ENCODE assay signal across 25 mouse cellular contexts in the genomic region with DNA sequence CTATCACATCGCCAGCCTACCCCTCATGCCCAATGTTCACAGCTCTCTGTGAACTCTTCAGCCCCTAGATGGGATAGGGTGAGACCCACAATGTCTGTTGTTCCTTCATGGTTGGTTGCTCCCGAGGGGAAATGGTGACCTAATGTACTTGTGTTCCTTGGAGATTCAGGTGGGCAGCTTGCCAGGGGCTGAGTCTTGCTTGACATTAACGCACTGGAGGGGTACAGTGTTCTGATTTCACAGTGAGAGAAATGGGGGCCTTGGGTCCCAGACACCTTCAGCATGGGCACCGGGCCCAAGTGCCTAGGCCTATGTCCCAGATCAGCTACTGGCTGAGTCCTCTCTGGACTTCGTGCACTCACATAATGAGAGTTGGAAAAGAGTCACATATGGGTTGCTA. TPM values are rescaled to one million over a fixed set of nuclear protein-coding genes. Genes with fewer than 3 reads are reported as not detected.
DNase-seq lines count a peak whose midpoint lies in the region; ATAC-seq and TF ChIP-seq lines count a peak whose summit lies in the region.
"Had no signal": no experiment of that assay in that cellular context is flagged by ENCODE, and none has a peak within 500 bp of the region (broad histone marks: within the 10 kb centered on the region; RNA-seq: fewer than 3 reads in every experiment).

No protein-coding gene starts in this region.

- no peaks in the 10 kb centered on the region for H3K9me3 ChIP-seq in kidney, embryonic 14.5 days (ENCODE audit: control insufficient read depth, low read length)
- H3K9me3 ChIP-seq: embryonic facial prominence, embryonic 15.5 days; forebrain, embryonic 10.5 days; intestine, embryonic 15.5 days; limb, embryonic 15.5 days; neural tube, embryonic 13.5 days had no signal

- TF ChIP-seq CTCF in kidney, adult 2 months (conservative IDR thresholded peaks at IDR 0.05; ENCODE audit: insufficient read depth, insufficient read length, low read depth, low read length): no peak

- H3K9ac ChIP-seq in kidney, embryonic 14.5 days (ENCODE audit: low read depth, low read length): no peak overlapping the region
- H3K9ac ChIP-seq: embryonic facial prominence, embryonic 15.5 days; hindbrain, embryonic 14.5 days; intestine, embryonic 15.5 days; limb, embryonic 15.5 days; lung, embryonic 14.5 days; neural tube, embryonic 13.5 days had no signal

- H3K27me3 ChIP-seq in kidney, adult 2 months (replicated peaks; ENCODE audit: control insufficient read depth, insufficient read depth, low read length): no peaks in the 10 kb centered on the region
- no peaks in the 10 kb centered on the region for H3K27me3 ChIP-seq in kidney, embryonic 14.5 days (ENCODE audit: control insufficient read depth, insufficient read depth, low read length)
- H3K27me3 ChIP-seq: embryonic facial prominence, embryonic 15.5 days; intestine, embryonic 15.5 days; limb, embryonic 15.5 days; neural tube, embryonic 13.5 days had no signal

- no peak for TF ChIP-seq POLR2A in kidney, adult 2 months (IDR thresholded peaks at IDR 0.05; ENCODE audit: low read depth, low read length)

- DNase-seq in adrenal gland, postnatal 14 days: peak; percentile 53
- DNase-seq in adrenal gland, postnatal 4 days (ENCODE audit: low spot score in 2 of 2): no peak
- peak; percentile 63 for DNase-seq in kidney, adult 2 months
- DNase-seq in ovary, postnatal 14 days (ENCODE audit: low spot score): peak; percentile 12
- DNase-seq in ovary, adult 18-20 months (ENCODE audit: low spot score): no peak
- DNase-seq in testis, postnatal 10 days (ENCODE audit: low spot score): peak; percentile 64
- DNase-seq in layer of hippocampus, adult 11-12 months (ENCODE audit: low spot score): no peak
- DNase-seq: embryo, embryonic 11 days; gastrocnemius, postnatal 25 days; lung, embryonic 14.5 days had no signal

- H3K4me1 ChIP-seq in kidney, adult 2 months (ENCODE audit: control insufficient read depth, insufficient read depth, low read length): no peaks in the 10 kb centered on the region; the same call in 1 of the 2 replicates
- no peaks in the 10 kb centered on the region for H3K4me1 ChIP-seq in kidney, embryonic 14.5 days (ENCODE audit: control insufficient read depth, insufficient read depth, low read length)
- H3K4me1 ChIP-seq: embryonic facial prominence, embryonic 15.5 days; forebrain, embryonic 10.5 days; intestine, embryonic 15.5 days; limb, embryonic 15.5 days; neural tube, embryonic 13.5 days had no signal

- no peak overlapping the region for H3K4me3 ChIP-seq in kidney, adult 2 months (ENCODE audit: insufficient read depth, low read depth, low read length)
- no peak overlapping the region for H3K4me3 ChIP-seq in kidney, embryonic 14.5 days (ENCODE audit: low read length)
- H3K4me3 ChIP-seq: embryonic facial prominence, embryonic 15.5 days; forebrain, embryonic 10.5 days; intestine, embryonic 15.5 days; limb, embryonic 15.5 days; neural tube, embryonic 13.5 days had no signal

- no peak for ATAC-seq in kidney, embryonic 14.5 days (ENCODE audit: low FRiP score, low TSS enrichment)

- H3K4me2 ChIP-seq in kidney, embryonic 14.5 days (replicated peaks; ENCODE audit: low read depth, low read length): no peak overlapping the region
- H3K4me2 ChIP-seq: embryonic facial prominence, embryonic 15.5 days; hindbrain, embryonic 14.5 days; intestine, embryonic 15.5 days; limb, embryonic 15.5 days; lung, embryonic 14.5 days; neural tube, embryonic 13.5 days had no signal

- no peak overlapping the region for H3K27ac ChIP-seq in kidney, adult 2 months (ENCODE audit: insufficient read depth, low read depth, low read length)
- H3K27ac ChIP-seq in kidney, embryonic 14.5 days (ENCODE audit: low read depth, low read length): no peak overlapping the region
- H3K27ac ChIP-seq: embryonic facial prominence, embryonic 15.5 days; forebrain, embryonic 10.5 days; hindbrain, embryonic 14.5 days; intestine, embryonic 15.5 days; limb, embryonic 15.5 days; neural tube, embryonic 13.5 days had no signal

- 55% methylated on average over 5 of the region's 5 CpGs for WGBS in kidney, adult 2 months
- 75% methylated on average over 5 of the region's 5 CpGs for WGBS in kidney, embryonic 14.5 days

- no peaks in the 10 kb centered on the region for H3K36me3 ChIP-seq in kidney, adult 2 months (ENCODE audit: control insufficient read depth, insufficient read depth, low read length)
- no peaks in the 10 kb centered on the region for H3K36me3 ChIP-seq in kidney, embryonic 14.5 days (ENCODE audit: control insufficient read depth, insufficient read depth, low read length)
- H3K36me3 ChIP-seq: embryonic facial prominence, embryonic 15.5 days; forebrain, embryonic 10.5 days; intestine, embryonic 15.5 days; limb, embryonic 15.5 days; neural tube, embryonic 13.5 days had no signal

RNA-seq across cellular contexts. Expression of a gene that starts 10.2 kb away (rescaled TPM):
- total RNA-seq in adrenal gland, postnatal 14 days (2021): 7.8 and 111 TPM in 2 replicates
- 100 to 1,000 TPM in 1 of 2 experiments, 1 to 10 TPM in 1; 4.4 to 139 TPM for total RNA-seq in adrenal gland, postnatal 4 days (2021)
- 0.43 and 0.56 TPM in 2 replicates for polyA plus RNA-seq in kidney, adult 2 months (2012; rRNA removed)
- polyA plus RNA-seq in kidney, embryonic 14.5 days (2014; fragmentation: Nextera tagmentation; extraction: Ambion mirVana): 0.30 TPM in 1 of 2 replicates, not detected in the other
- total RNA-seq: megakaryocyte-erythroid progenitor cell, adult 5-6 weeks; MEL; monocyte, adult 5-6 weeks had no signal

RNA-seq across cellular contexts. Expression of a gene that starts 27.1 kb away (rescaled TPM):
- 17.0 and 261 TPM in 2 replicates for total RNA-seq in adrenal gland, postnatal 14 days (2021)
- 100 to 1,000 TPM in 1 of 2 experiments, 1 to 10 TPM in 1; 4.4 to 173 TPM for total RNA-seq in adrenal gland, postnatal 4 days (2021)
- polyA plus RNA-seq in kidney, adult 2 months (2012; rRNA removed): 0.38 and 0.62 TPM in 2 replicates
- polyA plus RNA-seq in kidney, embryonic 14.5 days (2014; fragmentation: Nextera tagmentation; extraction: Ambion mirVana): 0.12 and 0.26 TPM in 2 replicates
- total RNA-seq: gastrocnemius, postnatal 25 days; left cerebral cortex, postnatal 14 days; megakaryocyte-erythroid progenitor cell, adult 5-6 weeks; MEL; monocyte, adult 5-6 weeks had no signal
- polyA plus RNA-seq: embryonic facial prominence, embryonic 15.5 days; forebrain, embryonic 10.5 days; hindbrain, embryonic 14.5 days; lung, embryonic 14.5 days; neural tube, embryonic 13.5 days had no signal

RNA-seq across cellular contexts. Expression of a gene that starts 29.7 kb away (rescaled TPM):
- total RNA-seq in adrenal gland, postnatal 14 days (2021): 4.1 and 73.6 TPM in 2 replicates
- 10 to 100 TPM in 1 of 2 experiments, 1 to 10 TPM in 1; 1.3 to 58.7 TPM for total RNA-seq in adrenal gland, postnatal 4 days (2021)
- polyA plus RNA-seq in kidney, adult 2 months (2012; rRNA removed): 1.1 and 1.3 TPM in 2 replicates
- polyA plus RNA-seq in kidney, embryonic 14.5 days (2014; fragmentation: Nextera tagmentation; extraction: Ambion mirVana): 0.08 and 0.10 TPM in 2 replicates
- total RNA-seq: gastrocnemius, postnatal 25 days; heart, postnatal 10 days; layer of hippocampus, postnatal 10 days; left cerebral cortex, postnatal 14 days; megakaryocyte-erythroid progenitor cell, adult 5-6 weeks; MEL; monocyte, adult 5-6 weeks had no signal
- polyA plus RNA-seq: embryonic facial prominence, embryonic 15.5 days; forebrain, embryonic 10.5 days; frontal cortex, adult 2 months; hindbrain, embryonic 14.5 days; lung, embryonic 14.5 days; testis, adult 2 months had no signal

RNA-seq across cellular contexts. Expression of a gene that starts 34.4 kb away (rescaled TPM):
- total RNA-seq in adrenal gland, postnatal 14 days (2021): 4.4 and 6.2 TPM in 2 replicates
- total RNA-seq in adrenal gland, postnatal 4 days (2021): 10 to 100 TPM in 1 of 2 experiments, 1 to 10 TPM in 1; 3.8 to 12.1 TPM
- 8.2 and 9.2 TPM in 2 replicates for polyA plus RNA-seq in kidney, adult 2 months (2012; rRNA removed)
- 2.7 TPM in 2 replicates for polyA plus RNA-seq in kidney, embryonic 14.5 days (2014; fragmentation: Nextera tagmentation; extraction: Ambion mirVana)
- total RNA-seq: monocyte, adult 5-6 weeks had no signal

RNA-seq across cellular contexts. Expression of a gene that starts 37.8 kb away (rescaled TPM):
- 9.4 and 12.0 TPM in 2 replicates for total RNA-seq in adrenal gland, postnatal 14 days (2021)
- total RNA-seq in adrenal gland, postnatal 4 days (2021): 10 to 100 TPM; 12.4 to 13.8 TPM
- 5.3 and 6.2 TPM in 2 replicates for polyA plus RNA-seq in kidney, adult 2 months (2012; rRNA removed)
- polyA plus RNA-seq in kidney, embryonic 14.5 days (2014; fragmentation: Nextera tagmentation; extraction: Ambion mirVana): 11.1 and 20.3 TPM in 2 replicates

Comparison
In these comparisons a context has a peak if more than half of its experiments do, and no peak if none do; other contexts are left out.
1. DNase-seq: peak in adrenal gland, postnatal 14 days (single experiment), kidney, adult 2 months (single experiment), ovary, postnatal 14 days (single experiment) and testis, postnatal 10 days (single experiment); none in adrenal gland, postnatal 4 days (0 of 2), ovary, adult 18-20 months (single experiment) and layer of hippocampus, adult 11-12 months (single experiment).